Mouse (Mus musculus): ENCODE measurements around the gene Olfr1341. TPM values are rescaled to one million over a fixed set of nuclear protein-coding genes. Genes with fewer than 3 reads are reported as not detected.

Olfr1341 gene
- total and polyA plus RNA-seq, 3 experiments, result not detected

GRCm38 (mm10) chr4:118711656-118712055, 8.3 kb downstream of the Olfr1341 start:
- no peaks in the 10 kb centered on the region for H3K79me2 ChIP-seq (ENCODE audit: control insufficient read depth, insufficient read depth, low read length, poor library complexity)
- no peak for DNase-seq (ENCODE audit: low read depth, low spot score)
- peaks cover 4 to 11% of the 10 kb centered on the region in 2 experiments; a peak in 2 of 4 replicates for H3K27me3 ChIP-seq (ENCODE audit: control insufficient read depth in 1 of 2, insufficient read depth in 2 of 2, low read length in 2 of 2)
- no peak for TF ChIP-seq ZC3H11A (IDR thresholded peaks at IDR 0.05; ENCODE audit: low read depth, low read length)
- TF ChIP-seq TBP (IDR thresholded peaks at IDR 0.05; ENCODE audit: low read depth, low read length), result no peak
- TF ChIP-seq CTCF (IDR thresholded peaks at IDR 0.05 in 2 of 3, conservative IDR thresholded peaks at IDR 0.05 in 1 of 3; ENCODE audit: control insufficient read depth in 1 of 3, insufficient read depth in 1 of 3, low read depth in 2 of 3, low read length in 3 of 3, poor library complexity in 1 of 3, severe bottlenecking in 1 of 3), result no peak
- TF ChIP-seq ZMIZ1 (IDR thresholded peaks at IDR 0.05; ENCODE audit: low read depth, low read length), result no peak
- TF ChIP-seq GABPA (IDR thresholded peaks at IDR 0.05; ENCODE audit: low read depth, low read length), result no peak
- no peak for TF ChIP-seq SMC3 (IDR thresholded peaks at IDR 0.05; ENCODE audit: low read depth, low read length)
- TF ChIP-seq GATA1 (IDR thresholded peaks at IDR 0.05; ENCODE audit: low read depth, low read length), result no peak
- no peak for TF ChIP-seq EP300 (IDR thresholded peaks at IDR 0.05; ENCODE audit: low read depth in 1 of 2, low read length in 2 of 2)
- TF ChIP-seq BHLHE40 (IDR thresholded peaks at IDR 0.05; ENCODE audit: borderline replicate concordance, low read depth, low read length), result no peak
- TF ChIP-seq MYC (IDR thresholded peaks at IDR 0.05; ENCODE audit: low read depth, low read length), result no peak
- no peak for TF ChIP-seq MAX (IDR thresholded peaks at IDR 0.05; ENCODE audit: low read length)
- no peak for TF ChIP-seq CHD1 (IDR thresholded peaks at IDR 0.05; ENCODE audit: low read depth, low read length)
- TF ChIP-seq E2F4 (IDR thresholded peaks at IDR 0.05; ENCODE audit: borderline replicate concordance, low read depth, low read length), result no peak
- no peak for TF ChIP-seq KAT2A (conservative IDR thresholded peaks at IDR 0.05; ENCODE audit: low read depth, low read length)
- H3K4me1 ChIP-seq (ENCODE audit: control insufficient read depth in 1 of 2, insufficient read depth in 2 of 2, low read length in 2 of 2), result no peaks in the 10 kb centered on the region
- no peaks in the 10 kb centered on the region for H3K9me3 ChIP-seq (replicated peaks; ENCODE audit: insufficient read depth, low read length)
- H3K9ac ChIP-seq (ENCODE audit: control insufficient read depth, low read depth, low read length, poor library complexity, severe bottlenecking), result no peak overlapping the region
- no peaks in the 10 kb centered on the region for H3K36me3 ChIP-seq (ENCODE audit: control insufficient read depth in 1 of 2, insufficient read depth in 2 of 2, low read length in 2 of 2)
- H3K4me3 ChIP-seq (ENCODE audit: control insufficient read depth in 1 of 2, insufficient read depth in 1 of 2, low read depth in 2 of 2, low read length in 2 of 2), result no peak overlapping the region
- H3K27ac ChIP-seq (ENCODE audit: control insufficient read depth, low read depth, low read length), result no peak overlapping the region

- H3K9ac ChIP-seq (ENCODE audit: control insufficient read depth, low read depth, low read length, poor library complexity, severe bottlenecking), result no peak within 1 kb of the TSS
- no peaks in the 10 kb centered on the region for H3K79me2 ChIP-seq (ENCODE audit: control insufficient read depth, insufficient read depth, low read length, poor library complexity)
- H3K36me3 ChIP-seq (ENCODE audit: control insufficient read depth in 1 of 2, insufficient read depth in 2 of 2, low read length in 2 of 2), result no peaks in the 10 kb centered on the region
- H3K27ac ChIP-seq (ENCODE audit: control insufficient read depth, low read depth, low read length), result no peak within 1 kb of the TSS
- H3K9me3 ChIP-seq (replicated peaks; ENCODE audit: insufficient read depth, low read length), result no peaks in the 10 kb centered on the region
- no peak within 1 kb of the TSS for H3K4me3 ChIP-seq (ENCODE audit: control insufficient read depth in 1 of 2, insufficient read depth in 1 of 2, low read depth in 2 of 2, low read length in 2 of 2)
- H3K27me3 ChIP-seq (ENCODE audit: control insufficient read depth in 1 of 2, insufficient read depth in 2 of 2, low read length in 2 of 2), result no peaks in the 10 kb centered on the region
- TF ChIP-seq TAL1 (IDR thresholded peaks at IDR 0.05; ENCODE audit: low read length) (no peak), CHD2 (IDR thresholded peaks at IDR 0.05; ENCODE audit: low read length) (no peak), KAT2A (conservative IDR thresholded peaks at IDR 0.05; ENCODE audit: low read depth, low read length) (no peak), USF2 (IDR thresholded peaks at IDR 0.05; ENCODE audit: borderline replicate concordance in 1 of 2, insufficient read depth in 1 of 2, low read depth in 1 of 2, low read length in 2 of 2) (no peak), MAZ (IDR thresholded peaks at IDR 0.05; ENCODE audit: low read depth, low read length) (no peak), SMC3 (IDR thresholded peaks at IDR 0.05; ENCODE audit: low read depth, low read length) (no peak), POLR2A (IDR thresholded peaks at IDR 0.05; ENCODE audit: control insufficient read depth in 1 of 2, insufficient read depth in 1 of 2, low read depth in 1 of 2, low read length in 2 of 2, poor library complexity in 1 of 2) (no peak), ZNF384 (IDR thresholded peaks at IDR 0.05; ENCODE audit: low read depth, low read length) (no peak), ZMIZ1 (IDR thresholded peaks at IDR 0.05; ENCODE audit: low read depth, low read length) (no peak), MYB (IDR thresholded peaks at IDR 0.05; ENCODE audit: low read depth, low read length) (no peak), TBP (IDR thresholded peaks at IDR 0.05; ENCODE audit: low read depth, low read length) (no peak), NELFE (IDR thresholded peaks at IDR 0.05; ENCODE audit: low read depth, low read length) (no peak)
- DNase-seq (ENCODE audit: low read depth, low spot score), result no peak
- no peaks in the 10 kb centered on the region for H3K4me1 ChIP-seq (ENCODE audit: control insufficient read depth in 1 of 2, insufficient read depth in 2 of 2, low read length in 2 of 2)
Measured at GRCm38 (mm10) chr4:118719838-118720237, 16.5 kb downstream of the Olfr1341 start, which contains the start of gene Olfr1340. Gene Olfr1340, plus strand, starts transcription at chr4:118720138.

All from MEL (cell line).